Mouse (Mus musculus) gastrocnemius, postnatal 10 days (tissue): Measurements from ENCODE around the gene Psmb3. TPM values are rescaled to one million over a fixed set of nuclear protein-coding genes. Genes with fewer than 3 reads are reported as not detected.
"Not testable (repeated sequence)": the region's sequence is repeated elsewhere in the genome, so short reads cannot be mapped to it uniquely, and the experiment has no call there.

Source experiments
- DNase-seq: peaks from one replicate; pipeline ENCODE4 v3.0.0; 2021; ENCODE audit warnings: mixed read lengths
- long read RNA-seq, 2 experiments: library from polyadenylated mRNA; stranded (forward); transcript quantifications; one replicate each; pipeline ENCODE4 v2.0.0; 2021
- total RNA-seq, 2 experiments: library from RNA; stranded (reverse); gene quantifications; 2 replicates each; pipeline ENCODE4 v1.2.3; 2021

The Psmb3 gene
- 100 to 1,000 TPM; 174 to 190 TPM for total RNA-seq
- long read RNA-seq, experiment 1, transcript Psmb3-201 (6 exons, 766 nt) = major isoform, 104 of 113 reads
- long read RNA-seq, experiment 1, partial matches to known transcripts = 6 of 113 reads
- long read RNA-seq, experiment 1, other reads (novel, unspliced or antisense) = 2 of 113 reads
- long read RNA-seq, experiment 2, transcript Psmb3-201 (6 exons, 766 nt) = major isoform, 99 of 108 reads
- long read RNA-seq, experiment 2, partial matches to known transcripts = 7 of 108 reads
- long read RNA-seq, experiment 2, other reads (novel, unspliced or antisense) = 2 of 108 reads

- peak; percentile 95 for DNase-seq
Observed at GRCm38 (mm10) chr11:97703039-97703826, at the start of gene Psmb3. TSS of gene Psmb3 (plus strand) at chr11:97703399.

GRCm38 (mm10) chr11:97654210-97654609 lies 49.0 kb upstream of the Psmb3 start:
- DNase-seq = no peak

DNA sequence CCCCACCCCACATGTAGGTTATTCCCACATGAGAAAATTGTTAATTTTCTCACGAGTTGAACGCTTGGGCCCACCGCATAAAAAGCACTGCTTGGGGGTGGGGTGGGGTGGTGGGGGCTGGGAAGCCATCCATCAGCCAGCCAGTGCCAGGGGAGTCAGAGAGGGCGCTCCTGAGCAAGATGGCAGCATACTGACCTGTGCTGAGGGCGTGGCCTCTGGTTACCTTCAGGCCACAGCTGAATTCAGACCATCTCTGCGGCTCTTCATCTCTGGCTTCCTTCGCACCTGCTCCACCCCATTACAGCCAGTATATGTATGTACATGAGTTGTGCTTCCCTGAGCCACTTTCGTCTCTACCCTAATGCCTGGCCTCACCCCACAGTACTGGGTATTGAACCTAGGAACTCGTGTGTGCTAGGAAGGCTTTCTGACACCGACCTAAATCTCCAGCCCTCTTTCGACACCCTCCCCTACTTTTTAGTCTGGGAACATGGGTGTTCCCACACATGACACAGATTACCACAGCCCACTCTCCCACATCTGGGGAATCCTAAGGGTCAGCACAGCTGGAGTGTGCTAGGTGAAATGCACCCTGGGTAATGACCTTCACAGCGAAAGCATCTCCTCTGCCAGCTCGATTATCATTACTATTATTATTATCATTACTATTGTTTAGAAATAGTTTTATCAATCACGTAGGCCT lies 46.8 kb upstream of the Psmb3 start:
- no peak for DNase-seq

DNA sequence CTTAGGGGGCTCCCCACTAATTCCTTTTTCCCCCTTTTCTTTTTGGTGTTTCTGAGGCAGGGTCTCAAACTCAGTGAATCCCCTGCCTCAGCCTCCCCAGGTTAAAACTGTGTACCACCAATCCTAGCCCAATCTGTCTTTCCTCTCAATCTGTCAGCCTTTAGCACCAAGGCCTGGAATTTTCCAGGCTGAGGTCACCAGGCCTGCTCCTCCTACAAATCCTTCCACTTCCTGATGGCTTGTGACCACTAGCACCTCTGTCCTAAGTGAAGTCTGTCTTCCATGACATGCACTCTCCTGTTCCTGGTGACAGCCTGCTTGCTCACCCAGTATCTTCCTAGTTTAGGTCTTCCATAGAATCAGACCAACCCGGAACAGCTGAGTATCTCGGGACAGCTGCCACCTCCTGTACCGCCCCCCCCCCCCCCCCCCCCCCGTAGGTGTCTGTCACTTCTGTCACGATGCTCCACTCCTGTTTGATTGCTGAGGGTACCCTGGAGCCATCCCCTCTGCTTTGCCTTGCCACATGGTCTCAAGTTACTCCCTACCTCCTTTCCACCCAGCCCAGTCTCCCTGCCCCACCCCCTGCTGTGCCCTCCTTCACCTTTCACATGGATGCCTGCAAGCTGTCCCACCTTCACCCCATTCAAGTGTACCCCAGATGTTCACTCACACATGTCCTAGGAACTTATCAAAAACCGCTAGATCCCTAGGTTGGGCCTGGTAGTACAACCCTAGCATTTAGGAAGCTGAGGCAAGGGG lies 45.8 kb upstream of the Psmb3 start:
- no peak for DNase-seq

DNA sequence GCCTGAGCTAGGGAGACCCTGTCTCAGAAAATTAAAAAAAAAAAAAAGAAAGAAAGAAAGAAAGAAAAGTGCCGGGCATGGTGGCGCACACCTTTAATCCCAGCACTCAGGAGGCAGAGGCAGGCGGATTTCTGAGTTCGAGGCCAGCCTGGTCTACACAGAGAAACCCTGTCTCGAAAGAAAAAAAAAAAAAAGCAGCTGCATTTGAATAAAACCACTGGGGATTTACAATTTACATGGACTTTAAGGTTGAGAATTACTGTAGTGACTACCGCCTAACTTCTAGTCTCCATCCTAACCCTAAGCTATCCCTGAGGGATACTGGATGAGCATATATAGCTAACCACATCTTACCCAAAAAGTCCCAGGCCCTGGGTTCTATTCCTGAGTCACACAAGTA lies 45.2 kb upstream of the Psmb3 start:
- DNase-seq = not testable (repeated sequence)

- no peak for DNase-seq
Observed at GRCm38 (mm10) chr11:97658751-97659266, 44.4 kb upstream of the Psmb3 start.

DNA sequence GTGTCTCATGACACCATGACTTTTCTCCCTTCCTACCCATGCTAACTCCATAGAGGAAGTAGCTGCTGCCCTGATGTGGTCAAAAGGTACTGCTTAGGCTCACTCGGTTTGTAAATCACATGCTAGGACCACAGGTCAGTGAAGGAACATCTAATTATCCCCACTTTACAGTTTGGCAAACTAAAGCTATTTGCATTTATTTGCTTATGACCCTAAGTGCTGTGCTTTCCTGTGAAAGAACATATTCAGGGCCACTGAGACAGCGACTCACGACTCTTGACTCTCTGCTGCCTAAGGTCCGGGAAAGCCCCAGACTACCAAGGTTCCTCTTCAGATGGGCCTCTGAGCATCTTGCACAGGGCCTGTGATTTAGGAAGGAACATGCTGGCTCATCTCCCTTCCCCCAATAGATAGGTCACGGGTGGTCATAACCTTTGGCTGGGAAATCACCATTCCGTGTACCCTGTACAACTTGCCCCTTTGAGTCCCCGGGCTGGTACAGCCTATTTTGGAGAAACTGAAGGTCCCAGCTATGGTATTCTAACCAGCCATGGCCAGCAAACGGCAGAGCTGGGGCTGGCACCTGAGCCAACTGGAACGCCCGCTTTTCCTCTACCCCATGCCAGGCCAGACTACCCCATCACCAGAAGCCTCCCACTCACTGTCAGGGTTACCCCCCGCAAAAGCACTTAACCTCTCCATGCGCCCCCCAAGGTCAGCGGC lies 43.8 kb upstream of the Psmb3 start:
- DNase-seq = no peak

DNA sequence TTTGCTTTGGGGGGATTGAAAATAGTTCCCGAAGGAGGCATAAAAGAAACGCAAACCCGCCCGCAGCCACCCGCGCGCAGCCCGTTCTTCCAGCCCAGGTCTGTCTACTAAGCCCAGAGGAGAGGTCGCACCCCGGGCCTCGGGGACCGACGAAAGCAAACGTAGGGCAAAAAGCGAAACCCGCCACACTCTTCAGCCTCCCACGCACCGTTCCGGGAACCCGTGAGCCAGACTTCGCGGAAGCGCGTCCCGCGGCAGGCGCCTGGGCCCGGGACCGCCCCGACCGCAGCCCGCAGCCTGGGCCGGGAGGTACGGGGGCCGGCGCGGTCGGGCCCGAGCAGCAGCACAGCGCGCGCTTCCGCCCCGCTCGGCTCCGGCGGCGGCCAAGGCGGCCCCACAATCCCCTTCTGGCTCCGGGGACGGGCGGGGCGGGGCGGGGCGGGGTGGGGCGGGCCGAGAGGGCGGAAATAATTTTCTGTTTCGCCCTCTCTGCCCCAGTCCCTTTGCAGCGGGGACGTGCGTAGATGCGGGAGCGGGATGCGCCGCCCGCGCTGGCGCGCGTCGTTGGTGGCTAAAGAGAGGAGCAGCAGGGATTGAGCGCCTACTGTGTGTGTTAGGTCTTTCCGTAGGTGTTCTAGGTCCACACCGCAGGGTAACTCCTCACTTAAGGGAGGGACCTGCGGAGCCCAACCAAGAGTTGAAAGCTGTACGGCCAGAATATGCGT lies 43.0 kb upstream of the Psmb3 start:
- DNase-seq = peak; percentile 74

GRCm38 (mm10) chr11:97660734-97661647 lies 42.2 kb upstream of the Psmb3 start:
- no peak for DNase-seq

DNA sequence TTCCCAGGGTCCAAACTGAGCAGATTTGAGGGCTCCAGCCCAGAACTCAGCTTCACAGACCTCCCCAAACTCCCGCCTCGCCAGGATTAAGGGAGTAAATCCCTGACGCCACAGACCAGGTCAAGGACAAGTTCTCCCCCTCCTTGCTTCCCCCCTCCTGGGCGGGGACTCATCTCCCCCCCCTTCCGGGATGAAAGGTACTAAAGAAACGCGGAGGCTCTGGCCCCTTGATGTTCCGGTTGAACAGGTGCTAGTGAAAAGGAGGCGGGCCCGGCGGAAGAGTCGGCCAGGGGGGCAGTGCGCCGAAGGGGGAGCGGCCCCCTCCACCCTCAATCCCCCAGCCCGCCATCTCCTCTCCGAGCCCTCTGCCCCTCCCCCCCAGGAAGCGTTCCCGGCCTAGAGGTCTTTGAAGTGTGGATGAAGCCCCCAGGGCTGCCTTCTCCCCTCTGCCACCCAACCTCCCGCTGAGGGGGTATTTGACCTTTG lies 41.5 kb upstream of the Psmb3 start:
- no peak for DNase-seq

- DNase-seq = no peak
Observed at GRCm38 (mm10) chr11:97662207-97662892, 40.8 kb upstream of the Psmb3 start.

DNA sequence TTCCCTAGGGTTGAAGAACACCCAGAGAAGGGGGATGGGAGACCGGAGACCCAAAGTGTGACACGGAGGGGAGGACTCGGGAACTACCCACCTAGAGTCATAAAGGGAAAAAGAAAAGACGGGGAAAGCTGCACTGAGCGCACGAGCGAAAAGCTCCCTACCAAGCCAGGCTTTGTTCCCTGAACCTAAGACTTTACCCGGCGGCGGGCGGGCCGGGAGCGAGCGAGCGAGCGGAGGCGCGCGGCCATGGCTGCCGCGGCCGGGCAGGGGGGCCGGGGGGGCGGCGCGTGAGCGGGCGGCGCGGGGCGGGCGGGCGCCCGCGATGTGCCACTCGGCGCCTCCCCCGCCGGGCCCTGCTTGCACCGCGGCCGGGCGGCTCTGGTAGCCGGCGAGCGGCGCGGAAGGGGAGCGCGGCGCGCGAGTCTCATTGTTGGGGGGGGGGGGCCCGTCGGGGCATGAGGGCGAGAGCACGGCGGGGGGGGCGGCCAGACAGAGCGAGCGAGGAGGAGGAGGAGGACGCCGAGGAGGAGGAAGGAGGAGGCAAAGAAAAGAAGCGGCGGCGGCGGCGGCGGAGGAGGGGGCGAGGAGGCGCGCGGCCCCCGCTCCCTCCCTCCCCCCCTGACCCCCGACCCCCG lies 40.2 kb upstream of the Psmb3 start, which contains the start of gene Mllt6:
Mllt6 (plus strand) TSS at position 522 of the 635 bp plus-strand sequence.
- peak; percentile 81 for DNase-seq

GRCm38 (mm10) chr11:97663528-97664338 lies 39.5 kb upstream of the Psmb3 start:
- no peak for DNase-seq

DNA sequence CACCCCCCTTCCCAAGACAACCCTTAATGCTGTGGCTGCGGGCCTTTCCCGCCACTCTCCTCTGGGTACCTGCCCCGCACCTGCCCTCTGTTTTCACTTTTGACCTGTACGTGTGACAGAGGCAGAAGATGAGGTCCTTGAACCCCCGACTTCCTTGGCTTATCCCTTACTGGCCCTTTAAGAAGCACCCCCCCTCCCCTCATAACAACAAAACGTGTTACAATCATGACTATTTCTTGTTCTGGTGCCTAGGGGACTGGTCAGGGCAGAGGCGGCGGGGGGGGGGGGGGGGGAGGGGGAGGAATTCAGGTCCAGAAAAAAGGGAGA lies 38.9 kb upstream of the Psmb3 start:
- DNase-seq = no peak

DNA sequence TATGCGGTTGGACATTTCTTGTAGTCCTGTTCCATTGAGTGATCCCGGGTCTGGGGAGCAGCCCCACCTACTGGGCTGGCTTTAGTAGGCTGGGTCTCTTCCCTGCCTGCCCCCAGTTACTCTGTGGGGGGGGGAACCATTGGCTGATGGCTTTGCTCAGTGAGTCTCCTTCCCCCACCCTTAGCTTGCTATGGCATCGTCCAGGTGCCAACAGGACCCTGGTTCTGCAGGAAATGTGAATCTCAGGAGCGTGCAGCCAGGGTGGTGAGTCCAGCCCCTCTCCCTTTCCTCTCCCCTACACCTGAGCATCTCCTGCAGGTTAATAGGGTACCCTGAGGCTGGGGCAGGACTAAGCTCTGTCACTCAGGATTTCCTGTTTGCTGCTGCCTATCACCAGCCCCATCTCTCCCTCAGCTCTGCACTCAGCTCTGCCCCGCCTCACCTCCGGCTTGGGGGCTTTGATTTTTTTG lies 38.4 kb upstream of the Psmb3 start:
- DNase-seq = no peak

- DNase-seq = no peak
Observed at GRCm38 (mm10) chr11:97665431-97665830, 37.8 kb upstream of the Psmb3 start.

DNA sequence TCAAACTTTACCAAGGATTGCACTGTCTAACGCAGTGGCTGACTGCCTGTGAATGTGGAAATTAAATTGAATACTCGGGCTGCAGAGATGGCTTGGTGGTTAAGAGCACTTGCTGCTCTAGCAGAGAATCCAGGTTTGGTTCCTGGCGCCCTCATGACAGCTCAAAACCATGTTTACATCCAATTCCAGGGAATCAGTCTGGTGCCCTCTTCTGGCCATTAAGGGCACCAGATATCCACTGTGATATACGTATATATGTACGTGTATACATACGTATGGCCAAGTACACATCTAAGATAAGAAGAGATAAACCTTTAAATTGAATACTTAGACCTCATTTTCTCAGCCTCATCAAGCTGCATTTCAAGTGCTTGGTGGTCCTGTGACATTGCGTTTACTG lies 37.0 kb upstream of the Psmb3 start:
- DNase-seq = no peak
